Mouse (Mus musculus): ENCODE data around the gene Cd302. TPM values are rescaled to one million over a fixed set of nuclear protein-coding genes. Genes with fewer than 3 reads are reported as not detected.
A peak's percentile ranks its signal among the peaks of the same experiment; 100 is the strongest.

Gene Cd302
- polyA plus RNA-seq, 1 experiment from 2014 or later: 42.2 TPM

DNA sequence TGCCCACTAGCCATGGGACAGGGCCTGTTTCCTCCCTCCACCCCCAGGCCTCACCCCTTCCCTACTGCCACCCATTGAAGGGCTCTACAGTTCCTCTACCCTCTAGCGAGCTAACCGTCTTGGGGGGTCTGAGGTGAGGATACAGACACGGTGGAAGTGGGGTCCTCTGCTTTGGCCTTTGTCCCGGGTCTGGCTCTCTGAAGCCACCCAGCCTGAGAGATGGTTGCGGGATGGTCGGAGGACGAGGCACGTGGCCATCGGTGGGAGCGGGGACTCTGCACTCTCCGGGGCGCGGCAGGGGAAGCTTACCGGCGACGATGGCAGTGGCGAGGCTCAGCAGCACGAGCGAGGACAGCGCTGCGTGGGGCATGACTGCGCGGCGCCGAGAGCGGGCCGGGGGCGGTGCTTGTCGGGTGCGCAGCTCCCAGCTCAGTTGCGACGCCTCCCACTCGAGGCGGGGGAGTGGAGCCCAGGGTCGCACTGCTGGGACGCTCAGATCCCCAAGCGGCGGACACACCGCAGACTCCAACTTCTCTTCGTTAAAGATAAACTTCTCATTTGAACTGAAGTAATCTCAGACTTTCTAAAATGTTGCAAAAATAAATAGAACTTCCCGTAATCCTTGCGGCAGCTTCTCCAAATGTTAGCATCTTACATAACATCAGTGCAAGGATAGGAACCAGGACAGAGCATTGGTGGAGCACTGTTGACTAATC is 379 bp downstream of the Cd302 start:
- Histone ChIP-seq H3K4me3 (peak overlapping the region; percentile 52), H3K9ac (peak overlapping the region; percentile 32), H3K27ac (peak overlapping the region; percentile 68), H3K9me3 (replicated peaks) (no peaks in the 10 kb centered on the region), H3K27me3 (replicated peaks) (peaks cover 36% of the 10 kb centered on the region), H3K36me3 (no peaks in the 10 kb centered on the region), H3K4me2 (peak overlapping the region; percentile 68), H3K4me1 (peaks cover 12% of the 10 kb centered on the region)
- WGBS (ENCODE audit: insufficient replicate concordance): 1% methylated on average over 42 of the region's 42 CpGs
- peak; percentile 48 for ATAC-seq

DNA sequence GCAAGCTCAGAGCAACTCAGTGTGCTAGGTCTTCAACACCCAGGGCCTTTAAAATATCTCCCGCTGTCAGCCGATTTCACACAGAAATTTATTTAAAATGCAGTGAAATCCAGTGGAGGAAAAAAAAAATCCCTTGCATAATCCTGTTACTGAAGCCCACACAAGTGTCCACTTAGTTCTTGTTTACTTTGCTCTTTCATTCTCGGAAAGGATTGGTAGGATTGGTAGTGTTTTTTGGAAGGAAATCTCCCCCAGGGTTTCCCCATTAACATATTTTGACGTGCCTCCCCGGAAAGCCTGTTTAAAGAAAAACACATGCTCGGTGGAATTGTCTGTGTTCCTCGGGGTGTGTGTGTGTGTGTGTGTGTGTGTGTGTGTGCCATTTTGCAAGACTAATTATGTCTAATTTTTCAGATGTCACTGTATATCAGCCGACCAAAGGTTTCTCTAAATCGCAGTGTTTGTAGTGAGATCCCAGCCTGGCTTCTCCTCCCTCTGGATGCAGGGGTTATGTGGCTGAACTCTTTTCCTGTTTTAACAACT is 1.0 kb downstream of the Cd302 start:
- Histone ChIP-seq H3K4me2 (peak overlapping the region; percentile 68), H3K36me3 (no peaks in the 10 kb centered on the region), H3K27ac (peak overlapping the region; percentile 68), H3K4me1 (peaks cover 12% of the 10 kb centered on the region), H3K9me3 (replicated peaks) (no peaks in the 10 kb centered on the region), H3K27me3 (replicated peaks) (peaks cover 36% of the 10 kb centered on the region), H3K9ac (peak overlapping the region; percentile 32), H3K4me3 (peak overlapping the region; percentile 52)
- no peak; the same call in 1 of the 2 replicates for ATAC-seq
- 21% methylated on average over 9 of the region's 9 CpGs for WGBS (ENCODE audit: insufficient replicate concordance)

DNA sequence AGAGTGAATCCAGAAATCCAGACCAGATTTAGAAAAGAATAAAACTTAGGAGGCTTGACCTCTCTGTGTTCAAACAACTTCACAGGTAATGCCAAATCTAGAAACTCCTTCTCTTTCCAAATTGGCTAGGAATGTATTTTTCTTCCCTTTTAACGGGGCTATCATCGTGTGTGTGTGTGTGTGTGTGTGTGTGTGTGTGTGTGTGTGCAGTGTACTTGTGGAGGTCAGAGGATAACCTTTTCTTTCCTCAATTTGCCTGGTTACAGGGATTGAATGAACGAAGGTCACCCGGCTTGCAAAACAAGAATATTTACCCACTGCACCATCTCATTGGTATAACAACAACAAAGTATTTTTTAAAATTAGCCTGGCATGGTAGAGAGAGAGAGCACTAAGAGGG is 1.7 kb downstream of the Cd302 start:
- H3K4me3 ChIP-seq: peak overlapping the region; percentile 52; the same call in 1 of the 2 replicates

DNA sequence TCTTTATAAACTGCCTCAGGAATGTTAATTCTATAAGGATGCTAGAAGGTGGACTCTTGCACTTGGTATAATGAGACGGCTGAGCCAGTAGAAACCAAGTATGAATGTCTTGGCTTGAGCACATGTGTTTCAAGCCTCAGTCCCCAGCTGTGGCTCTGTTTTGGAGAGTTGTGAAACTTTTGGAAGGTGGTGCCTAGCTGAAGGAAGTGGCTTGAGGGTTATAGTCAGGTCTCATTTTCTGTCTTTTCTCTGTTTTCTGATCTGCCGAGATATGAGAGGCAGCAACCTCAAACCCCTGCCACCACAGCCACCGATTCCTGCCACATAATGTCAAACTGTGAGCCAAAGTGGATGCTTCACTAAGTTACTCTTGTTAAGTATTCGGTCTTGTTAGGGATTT is 5.7 kb downstream of the Cd302 start:
- Histone ChIP-seq H3K27ac (no peak overlapping the region), H3K27me3 (replicated peaks) (peaks cover 11% of the 10 kb centered on the region), H3K9me3 (replicated peaks) (no peaks in the 10 kb centered on the region), H3K4me3 (no peak overlapping the region), H3K9ac (no peak overlapping the region), H3K4me1 (peaks cover 9% of the 10 kb centered on the region; the same call in 1 of the 2 replicates), H3K36me3 (peaks cover 8% of the 10 kb centered on the region; the same call in 1 of the 2 replicates), H3K4me2 (no peak overlapping the region)
- WGBS (ENCODE audit: insufficient replicate concordance): 37% methylated on average over 4 of the region's 4 CpGs
- ATAC-seq: no peak

More for the DNA sequence above, 1.7 kb downstream of the Cd302 start:
- Histone ChIP-seq H3K4me1 (peaks cover 12% of the 10 kb centered on the region; the same call in 1 of the 2 replicates), H3K9ac (no peak overlapping the region), H3K4me2 (peak overlapping the region; percentile 68), H3K36me3 (no peaks in the 10 kb centered on the region), H3K27ac (no peak overlapping the region), H3K9me3 (replicated peaks) (no peaks in the 10 kb centered on the region), H3K27me3 (replicated peaks) (peaks cover 36% of the 10 kb centered on the region)
- ATAC-seq: 0 out of 2 replicates have a peak, but pooled peaks have one; percentile 9
- WGBS (ENCODE audit: insufficient replicate concordance): 55% methylated on average over 4 of the region's 4 CpGs

DNA sequence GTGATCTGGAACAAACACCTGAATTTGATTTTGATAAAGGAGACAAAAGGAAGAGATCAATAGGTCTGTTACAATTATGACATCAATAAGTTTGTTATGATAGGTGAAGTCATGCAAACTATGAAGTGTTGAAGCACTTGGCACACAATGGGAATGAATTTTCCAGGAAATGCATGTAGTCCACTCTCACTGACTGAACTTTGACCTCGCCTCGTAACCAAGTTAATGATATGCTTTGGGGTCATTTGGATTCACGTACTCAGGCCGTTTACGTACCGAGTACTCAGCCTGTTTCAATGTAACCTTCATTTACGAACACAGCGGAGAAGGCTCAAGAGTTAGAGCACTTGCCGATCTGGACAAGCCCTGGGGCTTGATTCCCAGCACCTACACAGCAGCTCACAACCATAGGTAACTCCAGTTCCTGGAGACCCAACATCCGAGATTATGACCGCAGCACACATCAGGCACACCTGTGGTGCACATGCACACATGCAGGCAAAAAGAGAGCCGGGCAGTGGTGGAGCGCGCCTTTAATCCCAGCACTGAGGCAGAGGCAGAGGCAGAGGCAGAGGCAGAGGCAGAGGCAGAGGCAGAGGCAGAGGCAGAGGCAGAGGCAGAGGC is 14.3 kb downstream of the Cd302 start:
- H3K9me3 ChIP-seq (replicated peaks): no peaks in the 10 kb centered on the region
- H3K27ac ChIP-seq: no peak overlapping the region
- no peaks in the 10 kb centered on the region; the same call in 1 of the 2 replicates for H3K4me1 ChIP-seq
- WGBS (ENCODE audit: insufficient replicate concordance): 83% methylated on average over 14 of the region's 14 CpGs
- H3K27me3 ChIP-seq (replicated peaks): no peaks in the 10 kb centered on the region
- no peak for ATAC-seq
- no peak overlapping the region for H3K9ac ChIP-seq
- H3K4me3 ChIP-seq: no peak overlapping the region
- no peak overlapping the region for H3K4me2 ChIP-seq
- H3K36me3 ChIP-seq: peaks cover 20% of the 10 kb centered on the region; the same call in 1 of the 2 replicates

DNA sequence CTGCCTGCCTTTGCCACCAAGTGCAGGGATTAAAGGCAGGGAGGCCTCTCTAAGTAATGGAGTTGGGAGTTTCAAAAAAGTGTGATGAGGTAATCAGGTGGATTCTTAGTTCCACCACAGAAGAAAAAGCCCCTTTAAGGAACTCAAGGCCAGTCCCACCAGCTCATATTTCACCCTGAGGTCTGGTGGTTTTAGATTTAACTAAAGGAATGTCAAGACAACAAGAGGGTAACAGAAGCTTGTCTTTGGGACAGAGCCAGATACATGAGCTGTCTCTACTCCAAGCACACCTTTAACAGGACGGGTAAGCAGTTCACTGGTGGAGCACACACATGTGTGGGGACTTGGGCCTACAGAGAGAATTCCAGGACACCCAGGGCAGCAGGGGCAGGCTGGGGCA is 16.7 kb downstream of the Cd302 start:
- H3K4me1 ChIP-seq: no peaks in the 10 kb centered on the region; the same call in 1 of the 2 replicates
- H3K4me2 ChIP-seq: no peak overlapping the region
- no peaks in the 10 kb centered on the region for H3K27me3 ChIP-seq (replicated peaks)
- peaks cover 13% of the 10 kb centered on the region; the same call in 1 of the 2 replicates for H3K36me3 ChIP-seq
- no peak for ATAC-seq
- no peak overlapping the region for H3K4me3 ChIP-seq
- no peaks in the 10 kb centered on the region for H3K9me3 ChIP-seq (replicated peaks)
- no peak overlapping the region for H3K9ac ChIP-seq
- WGBS (ENCODE audit: insufficient replicate concordance): 50% methylated on average over 1 of the region's 1 CpGs
- H3K27ac ChIP-seq: no peak overlapping the region

DNA sequence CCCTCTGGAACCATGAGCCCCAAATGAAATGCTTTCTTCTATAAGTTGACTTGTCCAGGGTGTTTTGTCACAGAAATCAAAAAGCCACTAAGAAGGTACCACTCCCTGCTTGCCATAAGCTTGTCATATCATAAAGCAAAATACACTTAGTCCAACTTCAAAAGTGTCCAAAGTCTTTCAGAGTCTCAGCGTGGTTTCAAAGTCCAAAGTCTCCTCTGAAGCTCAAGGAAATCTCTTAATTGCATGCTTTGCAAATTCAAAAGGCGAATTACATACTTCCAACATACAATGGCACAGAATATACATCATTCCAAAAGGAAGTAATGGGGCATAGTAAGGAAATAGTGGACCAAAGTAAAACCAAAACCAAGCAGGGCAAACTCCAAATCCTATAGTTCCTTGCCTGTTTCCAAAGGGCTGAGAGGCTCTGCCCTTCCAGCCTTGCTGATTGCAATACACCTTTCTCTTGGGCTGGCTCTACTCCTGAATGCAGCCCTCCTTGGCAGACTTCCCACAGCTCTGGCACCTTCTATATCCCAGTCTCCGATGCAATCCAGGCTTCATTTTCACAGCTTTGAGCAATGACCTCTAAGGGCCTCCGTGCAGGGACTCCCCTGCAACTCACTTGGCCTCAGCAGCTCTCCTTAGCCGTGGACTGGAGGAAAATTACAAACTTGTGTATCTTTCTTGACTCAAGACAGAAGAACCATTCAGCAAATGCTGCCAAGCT is 23.5 kb downstream of the Cd302 start:
- Histone ChIP-seq H3K4me2 (no peak overlapping the region), H3K9ac (no peak overlapping the region), H3K36me3 (peaks cover 8% of the 10 kb centered on the region; the same call in 1 of the 2 replicates), H3K27me3 (replicated peaks) (no peaks in the 10 kb centered on the region), H3K4me3 (no peak overlapping the region), H3K27ac (no peak overlapping the region), H3K9me3 (replicated peaks) (no peaks in the 10 kb centered on the region), H3K4me1 (no peaks in the 10 kb centered on the region)
- no peak for ATAC-seq
- WGBS (ENCODE audit: insufficient replicate concordance): 63% methylated on average over 5 of the region's 5 CpGs

DNA sequence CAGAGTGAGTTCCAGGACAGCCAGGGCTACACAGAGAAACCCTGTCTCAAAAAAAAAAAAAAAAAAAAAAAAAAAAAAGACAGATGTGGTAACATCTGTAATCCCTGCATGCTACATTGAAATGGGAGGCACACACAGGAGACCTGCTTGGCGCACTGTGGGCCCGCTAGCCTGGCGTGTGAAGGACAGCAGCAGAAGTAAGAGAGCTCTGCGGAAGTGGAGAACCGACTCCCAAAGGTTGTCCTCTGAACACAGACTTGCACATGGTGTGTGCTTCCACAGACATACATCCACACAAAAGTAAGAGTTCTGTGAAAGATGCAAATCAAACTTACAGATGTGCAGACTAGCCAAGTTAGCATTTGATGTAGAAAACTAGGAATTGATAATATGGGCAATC is 25.1 kb downstream of the Cd302 start:
- no peak for ATAC-seq
- Histone ChIP-seq H3K4me1 (no peaks in the 10 kb centered on the region), H3K9ac (no peak overlapping the region), H3K4me2 (no peak overlapping the region), H3K36me3 (peaks cover 12% of the 10 kb centered on the region), H3K27ac (no peak overlapping the region), H3K9me3 (replicated peaks) (no peaks in the 10 kb centered on the region), H3K4me3 (no peak overlapping the region), H3K27me3 (replicated peaks) (no peaks in the 10 kb centered on the region)
- 88% methylated on average over 5 of the region's 5 CpGs for WGBS (ENCODE audit: insufficient replicate concordance)

DNA sequence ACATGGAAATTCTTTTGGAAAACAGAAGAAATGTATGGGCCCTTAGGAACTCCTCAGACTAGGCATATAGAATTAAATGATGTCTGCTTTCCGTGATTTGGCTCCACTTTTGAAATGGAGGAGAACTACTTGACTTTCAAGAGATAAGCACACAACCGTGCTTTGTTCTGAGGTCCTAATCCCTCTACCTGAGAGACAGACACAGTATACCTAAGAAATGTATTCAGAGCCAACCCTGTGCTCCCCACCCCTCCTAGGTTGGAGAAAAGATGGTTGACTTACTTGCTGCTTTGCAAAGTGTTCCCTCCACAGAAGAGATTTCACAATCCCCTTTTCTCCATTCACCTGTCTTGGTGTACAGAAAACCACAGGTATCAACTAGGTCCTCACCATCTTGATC is 27.5 kb downstream of the Cd302 start:
- no peak for ATAC-seq
- Histone ChIP-seq H3K36me3 (peaks cover 16% of the 10 kb centered on the region), H3K27ac (no peak overlapping the region), H3K4me2 (no peak overlapping the region), H3K4me3 (no peak overlapping the region), H3K9me3 (replicated peaks) (no peaks in the 10 kb centered on the region), H3K4me1 (no peaks in the 10 kb centered on the region), H3K27me3 (replicated peaks) (no peaks in the 10 kb centered on the region), H3K9ac (no peak overlapping the region)
- 76% methylated on average over 2 of the region's 2 CpGs for WGBS (ENCODE audit: insufficient replicate concordance)

DNA sequence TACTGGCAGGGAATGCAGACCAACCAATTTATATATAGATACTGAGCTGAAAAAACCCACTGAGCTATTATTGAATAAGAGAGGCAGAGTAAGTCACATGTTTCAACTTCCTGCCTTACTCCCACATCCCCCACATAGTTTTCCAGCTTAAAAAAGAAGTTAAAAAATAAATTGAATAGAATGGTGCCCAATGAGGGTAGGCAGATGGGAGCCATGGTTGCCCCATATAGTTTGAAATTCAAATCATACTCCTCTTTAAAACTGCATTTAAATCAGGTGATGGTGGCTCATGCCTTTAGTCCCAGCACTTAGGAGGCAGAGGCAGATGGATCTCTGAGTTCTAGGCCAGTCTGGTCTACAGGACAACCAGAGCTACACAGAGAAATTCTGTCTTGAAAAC is 30.8 kb downstream of the Cd302 start:
- Histone ChIP-seq H3K27ac (no peak overlapping the region), H3K36me3 (peaks cover 37% of the 10 kb centered on the region), H3K9ac (no peak overlapping the region), H3K4me1 (no peaks in the 10 kb centered on the region), H3K9me3 (replicated peaks) (no peaks in the 10 kb centered on the region), H3K27me3 (replicated peaks) (no peaks in the 10 kb centered on the region), H3K4me3 (no peak overlapping the region), H3K4me2 (no peak overlapping the region)
- ATAC-seq: no peak

DNA sequence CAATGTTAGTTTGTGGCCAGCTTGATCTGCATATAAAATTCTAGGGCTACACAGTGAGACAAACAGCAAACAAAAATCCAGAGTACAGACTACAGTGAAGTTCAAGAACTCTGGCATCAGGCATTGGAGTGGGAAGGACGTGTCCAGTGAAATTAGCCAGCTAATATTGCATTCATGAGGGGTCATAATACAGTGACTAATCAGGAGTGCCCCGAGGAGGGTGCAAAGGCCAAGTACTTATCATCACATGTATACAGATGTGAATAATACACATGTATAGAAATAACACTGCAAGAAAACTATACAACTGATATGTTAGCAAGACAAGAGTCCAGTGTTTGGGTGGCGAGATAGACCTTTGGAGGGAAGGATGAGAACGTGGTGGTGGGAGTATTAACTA is 31.5 kb downstream of the Cd302 start:
- no peak for ATAC-seq

DNA sequence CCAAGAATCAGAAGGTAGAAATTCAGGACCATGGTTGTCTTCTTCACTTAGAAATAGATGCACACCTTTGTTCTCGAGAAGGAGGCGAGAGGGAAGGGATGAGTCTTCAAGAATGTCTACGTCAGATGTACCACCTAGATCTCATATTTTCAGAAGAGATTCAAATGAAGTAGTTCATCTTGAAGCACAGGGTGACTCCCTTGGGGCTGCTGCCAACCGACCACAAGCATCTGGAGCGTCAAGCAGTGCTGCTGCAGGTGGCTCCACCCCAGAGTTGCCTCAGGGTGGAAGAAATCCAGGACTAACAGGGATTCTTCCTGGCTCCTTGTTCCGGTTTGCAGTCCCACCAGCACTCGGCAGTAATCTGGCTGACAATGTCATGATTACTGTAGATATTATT is 49.8 kb downstream of the Cd302 start:
- H3K4me1 ChIP-seq: no peaks in the 10 kb centered on the region
- no peak for ATAC-seq
- H3K4me2 ChIP-seq: no peak overlapping the region
- H3K36me3 ChIP-seq: peaks cover 89% of the 10 kb centered on the region
- H3K9ac ChIP-seq: no peak overlapping the region
- WGBS (ENCODE audit: insufficient replicate concordance): 86% methylated on average over 7 of the region's 7 CpGs
- H3K27ac ChIP-seq: no peak overlapping the region
- H3K27me3 ChIP-seq (replicated peaks): no peaks in the 10 kb centered on the region
- no peak overlapping the region for H3K4me3 ChIP-seq
- H3K9me3 ChIP-seq (replicated peaks): no peaks in the 10 kb centered on the region

More for the DNA sequence above, 31.5 kb downstream of the Cd302 start:
- H3K27me3 ChIP-seq (replicated peaks): no peaks in the 10 kb centered on the region
- H3K9me3 ChIP-seq (replicated peaks): no peaks in the 10 kb centered on the region
- H3K36me3 ChIP-seq: peaks cover 33% of the 10 kb centered on the region
- no peak overlapping the region for H3K27ac ChIP-seq
- H3K4me3 ChIP-seq: no peak overlapping the region
- 73% methylated on average over 4 of the region's 4 CpGs for WGBS (ENCODE audit: insufficient replicate concordance)
- H3K4me2 ChIP-seq: no peak overlapping the region
- H3K9ac ChIP-seq: no peak overlapping the region
- H3K4me1 ChIP-seq: no peaks in the 10 kb centered on the region

All from liver, embryonic 12.5 days (tissue).